Mouse (Mus musculus) embryonic fibroblast, embryonic 13.5 days (primary cell): ENCODE measurements around the gene Fzd9.

Source experiments
- CTCF ChIP-seq: IDR thresholded peaks from 2 replicates; pipeline ENCODE4 v1.5.1; 2011; ENCODE audit warnings: mild to moderate bottlenecking, control low read depth, low read length, moderate library complexity, borderline replicate concordance; ENCODE audit not compliant: insufficient read depth
- POLR2A ChIP-seq: IDR thresholded peaks from 2 replicates; pipeline ENCODE4 v1.6.1; 2011; ENCODE audit warnings: low read depth, mild to moderate bottlenecking, control low read depth, low read length, moderate library complexity

DNA sequence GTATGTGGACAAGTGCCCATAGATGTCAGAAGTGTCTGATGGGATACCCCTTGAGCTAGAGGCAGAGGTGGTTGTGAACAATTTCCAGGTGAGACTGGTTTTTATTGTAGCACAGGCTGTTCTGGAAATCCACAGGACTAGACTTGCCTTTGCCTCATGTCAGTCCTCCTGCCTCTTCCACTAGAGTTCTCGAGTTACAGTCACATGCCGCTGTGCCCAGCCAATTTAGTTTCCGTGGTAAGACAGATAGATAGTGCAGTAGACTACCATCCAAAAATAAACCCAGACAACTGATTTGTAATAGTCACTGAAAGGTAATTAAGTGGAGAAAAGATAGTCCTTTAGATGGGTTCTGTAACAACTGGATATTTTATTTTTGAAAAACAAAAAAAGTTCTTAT, 48.3 kb downstream of the Fzd9 start:
- TF ChIP-seq CTCF = no peak
- TF ChIP-seq POLR2A = no peak
